Mouse (Mus musculus): ENCODE measurements around the gene Gm30302.

DNA sequence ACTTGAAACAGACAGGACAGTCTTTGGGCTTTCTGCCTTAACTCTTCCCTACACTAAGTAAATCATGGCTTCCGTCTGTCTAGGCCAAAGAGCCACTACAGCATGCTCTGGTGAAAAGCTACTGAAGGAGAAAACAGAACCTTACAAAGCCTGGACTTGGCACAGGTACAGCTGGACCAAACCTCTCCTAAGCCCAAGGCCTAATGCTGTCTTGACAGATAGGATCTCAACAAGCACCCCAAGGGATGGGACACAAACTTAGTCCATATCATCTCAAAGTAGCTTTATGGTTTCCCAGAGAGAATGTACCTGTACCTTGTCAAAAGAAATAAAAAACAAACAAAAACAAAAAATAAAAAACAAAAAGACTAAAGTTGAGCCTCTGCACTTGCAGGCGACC, 62.4 kb downstream of the Gm30302 start:
- no peak for TF ChIP-seq CTCF (IDR thresholded peaks at IDR 0.05)
- no peak for TF ChIP-seq EP300 (IDR thresholded peaks at IDR 0.05)

Data from lung, postnatal 0 days (tissue).